Mouse (Mus musculus) kidney, adult 11 months (tissue): Measurements from ENCODE around the gene Rfx3.
A peak's percentile ranks its signal among the peaks of the same experiment; 100 is the strongest.

Experiments
- DNase-seq: peaks from one replicate; pipeline ENCODE4 v3.0.0; 2022

The Rfx3 gene

DNA sequence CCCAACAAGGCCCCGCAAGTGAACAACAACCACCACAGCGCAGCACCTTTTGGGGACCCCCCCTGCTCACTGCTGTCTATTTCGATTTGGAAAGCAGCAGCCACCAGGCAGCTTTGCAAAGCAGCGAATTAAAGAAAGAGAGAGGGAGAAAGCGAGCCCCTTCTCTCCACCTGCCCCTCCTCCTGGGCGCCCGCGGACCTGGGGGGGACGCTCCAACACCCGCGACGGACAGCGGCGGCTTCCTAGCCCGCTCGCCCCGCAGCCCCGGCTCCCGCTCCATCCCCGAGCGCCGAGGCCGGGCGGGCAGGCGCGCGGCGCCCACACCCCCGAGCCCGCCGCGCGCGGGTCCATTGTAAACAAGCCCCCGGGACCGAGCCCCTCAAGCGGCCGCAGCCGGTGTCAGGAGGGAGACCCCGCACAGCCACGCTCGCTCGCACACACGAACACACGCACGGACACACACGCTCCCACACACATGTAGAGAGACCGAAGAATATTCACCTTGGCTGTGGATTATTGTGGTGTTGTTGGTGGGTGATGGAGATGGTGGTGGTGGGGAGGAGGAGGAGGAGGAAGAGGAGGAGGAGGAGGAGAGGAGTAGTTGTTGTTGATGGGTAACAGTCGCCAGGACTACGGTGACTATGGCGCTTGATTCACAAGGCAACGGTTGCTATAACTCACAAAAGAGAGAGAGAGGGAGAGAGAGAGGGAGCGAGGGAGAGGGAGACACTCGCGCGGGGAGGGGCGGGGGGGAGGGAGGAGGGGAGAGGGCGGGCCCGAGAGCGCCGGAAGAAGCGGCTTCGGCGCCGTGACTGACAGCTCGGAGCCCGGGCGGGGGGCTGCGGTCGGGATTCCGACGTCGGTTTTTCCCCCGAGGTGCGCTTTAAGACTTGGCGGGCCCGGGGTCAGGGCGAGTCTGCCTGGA lies at the start of gene Rfx3:
TSS of gene Rfx3 (minus strand) at position 696 of the 925 bp plus-strand sequence.
- peak; percentile 18 for DNase-seq

DNA sequence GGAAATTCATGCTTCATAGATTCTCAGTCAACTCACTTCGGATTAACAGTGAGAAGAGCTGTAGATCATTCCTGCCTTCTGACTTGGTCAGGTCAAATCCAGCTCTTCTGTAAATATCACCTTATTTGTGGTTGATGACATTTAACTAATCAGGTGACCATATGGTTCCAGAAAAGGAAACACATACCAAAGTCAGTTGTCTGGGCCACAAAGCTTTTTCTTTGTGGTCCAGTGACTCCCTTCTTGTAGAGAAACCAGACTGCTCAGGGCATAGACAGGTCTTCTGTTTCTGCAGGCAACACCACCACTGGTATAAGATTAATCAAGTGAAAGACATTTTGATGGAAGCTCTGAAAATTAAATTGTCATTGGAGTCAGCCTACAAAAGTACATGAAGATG lies 41.1 kb upstream of the Rfx3 start:
- DNase-seq: no peak

DNA sequence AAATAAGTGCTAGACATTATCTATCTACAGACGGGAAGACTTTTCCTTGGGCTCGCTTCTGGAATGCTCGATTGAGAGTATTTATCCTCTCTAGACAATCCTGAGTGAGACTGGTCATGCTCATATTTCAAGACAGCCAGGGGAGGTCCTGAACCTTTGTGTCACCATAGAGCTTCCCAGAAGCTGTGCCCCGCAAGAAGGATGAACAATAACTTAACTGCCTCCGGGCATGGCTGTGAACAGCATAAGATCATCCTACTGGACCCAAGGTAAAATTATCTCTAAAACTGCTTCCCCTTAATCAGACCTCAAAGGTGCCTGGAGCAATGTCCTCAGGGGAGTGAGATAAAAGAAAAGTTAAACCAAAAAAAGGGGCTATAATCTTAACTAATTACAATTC lies 40.6 kb upstream of the Rfx3 start:
- DNase-seq: no peak

DNA sequence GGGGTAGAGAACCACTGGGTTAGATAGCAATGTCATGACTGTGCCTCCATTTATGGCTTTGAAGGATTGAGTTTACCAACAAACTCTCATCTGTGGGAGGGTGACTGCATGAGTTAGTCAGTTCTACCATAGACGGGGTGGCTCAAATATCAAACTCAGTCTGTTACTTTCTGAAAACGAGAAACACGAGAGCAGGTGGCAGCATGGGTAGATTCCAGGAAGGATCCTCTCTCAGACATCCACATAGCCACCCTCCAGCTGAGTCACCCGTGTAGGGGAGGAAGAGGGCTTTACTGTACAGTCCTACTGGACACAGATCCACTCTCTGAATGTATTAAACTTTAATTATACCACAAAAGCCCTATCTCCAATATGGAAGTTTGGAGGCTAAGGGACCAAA lies 38.3 kb upstream of the Rfx3 start:
- DNase-seq: no peak

DNA sequence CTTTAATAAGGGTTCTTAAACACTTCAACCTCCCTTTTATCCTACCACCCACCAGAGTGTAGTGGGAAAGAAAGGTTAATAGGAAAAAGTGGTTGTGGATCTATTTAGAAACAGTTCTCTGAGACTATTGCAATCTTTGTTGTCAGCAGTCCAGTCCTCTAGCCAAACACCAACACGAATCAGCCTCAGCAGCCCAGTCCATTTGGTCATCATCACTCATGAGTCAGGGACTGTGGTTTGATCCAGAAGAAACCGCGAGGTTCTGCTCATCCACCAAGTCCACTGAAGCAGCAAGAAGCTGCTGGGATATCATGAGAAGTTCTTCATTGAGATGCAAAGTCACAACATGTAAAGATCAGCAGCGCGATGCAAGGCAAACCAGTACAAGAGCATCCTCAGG lies 35.8 kb upstream of the Rfx3 start:
- no peak for DNase-seq

DNA sequence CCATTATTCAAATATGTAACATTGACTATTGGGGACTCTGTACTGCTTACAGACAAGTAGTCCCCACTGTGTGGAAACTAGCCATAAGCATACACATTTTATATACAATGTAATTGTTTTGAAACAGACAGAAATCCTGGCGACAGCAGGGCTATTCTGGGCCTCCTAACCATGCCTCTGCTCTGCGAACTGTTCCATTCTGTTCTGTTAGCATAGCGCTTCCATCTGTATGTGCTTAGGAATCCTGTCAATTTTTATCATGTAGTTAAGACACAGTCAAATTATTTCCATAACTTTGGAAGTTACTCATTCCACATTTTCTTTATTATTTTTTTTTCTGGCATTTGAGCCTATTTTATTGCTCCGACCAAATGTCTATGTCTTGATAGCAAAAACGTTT lies 34.0 kb upstream of the Rfx3 start:
- DNase-seq: no peak

DNA sequence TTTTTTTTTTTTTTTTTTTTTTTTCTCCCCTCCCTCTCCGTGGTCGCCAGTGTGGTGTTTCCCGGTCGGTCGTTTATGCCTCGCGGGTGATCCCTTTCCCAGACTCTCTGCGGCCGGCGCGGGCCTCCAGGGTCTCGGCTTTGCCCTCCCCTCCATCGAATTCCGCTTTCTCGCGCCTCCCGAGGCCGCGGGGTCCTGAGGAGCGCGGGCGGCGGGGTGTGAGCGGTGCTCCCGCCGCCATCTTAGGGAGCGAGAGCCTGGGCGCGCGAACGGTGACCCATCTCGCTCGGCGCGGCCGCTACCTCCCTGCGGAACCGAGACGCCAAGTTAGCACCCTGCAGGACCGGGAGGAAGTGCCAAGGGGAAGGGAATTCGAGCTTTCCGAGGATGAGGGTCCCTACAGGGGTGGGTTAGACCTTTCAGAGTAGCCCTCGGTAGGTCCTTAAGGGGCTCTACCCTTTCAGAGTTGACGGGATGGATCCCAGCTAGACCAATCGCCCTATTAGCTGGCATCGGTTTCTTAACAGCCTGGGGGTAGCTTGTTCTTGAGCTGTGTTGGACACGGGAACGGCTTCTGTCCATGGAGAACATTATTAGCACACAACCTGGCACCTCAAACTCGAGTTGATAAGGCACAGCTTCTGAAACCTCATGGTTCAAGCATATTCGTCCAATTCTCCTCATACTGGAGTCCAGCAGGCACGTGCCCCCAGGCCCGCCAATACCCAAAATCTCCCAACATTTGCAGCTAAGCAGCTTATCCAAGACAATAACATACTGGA lies 943 bp upstream of the Rfx3 start:
- peak; percentile 75 for DNase-seq

DNA sequence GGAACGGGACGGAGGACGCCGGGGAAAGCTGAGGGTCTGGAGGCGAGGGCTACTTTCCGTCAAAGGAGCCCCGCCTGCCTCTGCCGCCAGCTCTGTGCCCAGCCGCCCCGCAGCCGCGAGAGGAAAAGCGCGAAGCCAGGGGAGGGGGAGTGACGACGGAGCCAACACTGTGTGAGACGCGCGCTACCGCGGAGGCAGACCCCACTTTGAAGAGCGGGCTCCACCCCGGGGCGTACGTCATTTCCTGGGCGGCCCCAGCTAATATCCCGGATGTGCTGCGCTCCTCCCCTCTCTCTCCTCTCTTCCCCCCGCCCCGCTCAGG lies 391 bp upstream of the Rfx3 start:
- peak; percentile 90 for DNase-seq

DNA sequence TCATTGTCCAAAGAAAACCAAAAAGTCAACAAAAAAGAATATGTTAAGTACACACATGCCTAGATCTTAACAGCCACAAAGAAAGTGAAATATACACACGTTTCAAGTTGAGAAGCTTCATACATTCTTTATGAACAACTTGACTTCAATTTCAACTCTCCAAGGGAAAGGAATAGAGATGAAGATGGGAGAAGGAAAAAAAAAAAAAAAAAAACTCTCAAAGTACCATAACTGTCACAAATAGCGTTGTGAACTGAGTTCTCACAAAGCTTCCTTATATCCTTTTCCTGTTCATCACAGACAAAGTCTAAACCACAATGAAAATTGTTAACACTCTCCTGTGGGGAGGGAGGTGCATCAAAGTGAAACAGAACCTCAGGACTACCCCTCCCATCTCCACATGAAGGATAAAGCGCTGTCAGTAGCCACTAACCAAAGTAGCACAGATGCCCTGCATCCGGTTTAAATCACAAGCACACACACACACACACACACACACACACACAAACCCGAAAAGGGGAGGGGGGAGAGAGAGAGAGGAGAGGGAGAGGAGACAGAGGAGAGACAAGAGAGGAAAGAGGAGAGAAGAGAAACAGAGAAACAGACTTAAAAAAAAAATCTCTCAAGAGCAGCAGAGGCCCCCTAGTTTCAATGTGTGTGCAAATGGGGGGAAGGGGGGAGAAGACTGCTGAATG lies 1.2 kb downstream of the Rfx3 start:
- DNase-seq: peak; percentile 3

DNA sequence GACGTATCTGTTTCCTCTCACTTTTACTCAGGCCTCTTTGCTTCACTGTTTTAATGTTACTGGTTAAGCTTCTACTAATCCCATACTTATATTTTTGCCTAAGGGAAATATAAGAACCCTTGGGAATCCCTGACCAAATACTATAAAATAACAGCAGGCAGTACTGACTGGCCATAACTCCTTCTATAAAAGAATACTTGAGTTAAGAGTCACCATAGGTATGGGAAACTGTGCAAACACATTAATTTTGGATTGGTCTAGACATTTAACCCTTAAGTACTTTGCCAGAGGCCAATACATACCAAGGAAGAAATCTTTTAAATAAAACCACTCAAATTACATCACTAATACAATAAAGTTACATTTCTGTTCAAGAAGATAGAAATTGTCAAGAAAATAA lies 6.8 kb downstream of the Rfx3 start:
- DNase-seq: no peak

DNA sequence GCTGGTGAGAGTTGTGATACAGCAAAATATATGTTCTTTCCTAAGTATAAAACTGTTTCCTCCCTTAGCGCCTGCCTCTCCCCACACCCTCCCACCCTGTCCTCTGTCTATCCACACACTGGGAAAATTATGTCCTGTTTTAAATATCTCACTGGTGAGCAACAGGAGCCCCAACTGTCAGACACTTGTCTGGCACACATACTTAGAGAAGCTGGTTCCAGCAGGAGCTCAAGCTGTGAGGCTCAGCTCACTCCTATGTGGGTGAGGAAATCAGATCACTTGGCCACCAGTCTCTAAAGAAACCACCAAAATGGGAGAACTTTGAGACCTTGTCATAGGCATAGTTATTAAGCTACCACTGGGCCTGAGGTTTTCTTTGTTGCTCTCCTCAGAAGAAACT lies 7.5 kb downstream of the Rfx3 start:
- DNase-seq: no peak

DNA sequence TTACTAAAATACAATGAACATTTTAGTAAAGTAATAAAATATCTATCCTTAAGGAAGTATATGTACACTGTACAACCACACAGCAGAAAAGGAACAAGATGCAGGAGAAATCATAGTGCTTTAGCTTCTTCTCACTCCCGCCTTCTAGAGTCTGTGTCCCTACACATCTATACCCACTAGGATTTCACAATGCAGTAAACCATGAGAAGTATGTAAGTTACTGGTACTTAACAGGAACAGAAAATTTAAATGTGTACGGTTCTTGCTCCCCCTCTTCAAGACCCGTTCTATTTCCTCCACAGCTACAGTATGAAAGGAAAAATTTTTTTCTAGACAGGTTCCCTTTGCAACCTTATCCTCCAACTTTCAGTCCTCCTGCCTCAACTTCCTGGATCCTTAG lies 8.3 kb downstream of the Rfx3 start:
- no peak for DNase-seq

DNA sequence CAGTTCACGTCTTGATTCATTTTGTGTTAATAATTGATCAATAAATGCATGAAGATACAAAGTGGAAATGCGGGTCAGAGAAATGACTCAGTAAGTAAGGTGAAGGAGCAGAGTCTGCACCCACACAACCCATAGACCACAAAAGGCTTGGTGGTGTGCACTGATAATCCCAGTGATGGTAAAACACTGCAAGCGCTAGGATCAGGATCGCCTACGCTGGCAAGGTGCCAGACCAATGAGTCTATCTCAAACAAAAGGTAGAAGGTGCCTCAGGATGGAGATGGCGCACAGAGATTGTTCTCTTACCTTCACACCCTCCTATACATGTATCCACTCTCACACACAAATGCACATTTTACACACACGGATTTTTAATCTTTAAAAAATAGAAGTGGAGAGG lies 18.2 kb downstream of the Rfx3 start:
- DNase-seq: no peak

DNA sequence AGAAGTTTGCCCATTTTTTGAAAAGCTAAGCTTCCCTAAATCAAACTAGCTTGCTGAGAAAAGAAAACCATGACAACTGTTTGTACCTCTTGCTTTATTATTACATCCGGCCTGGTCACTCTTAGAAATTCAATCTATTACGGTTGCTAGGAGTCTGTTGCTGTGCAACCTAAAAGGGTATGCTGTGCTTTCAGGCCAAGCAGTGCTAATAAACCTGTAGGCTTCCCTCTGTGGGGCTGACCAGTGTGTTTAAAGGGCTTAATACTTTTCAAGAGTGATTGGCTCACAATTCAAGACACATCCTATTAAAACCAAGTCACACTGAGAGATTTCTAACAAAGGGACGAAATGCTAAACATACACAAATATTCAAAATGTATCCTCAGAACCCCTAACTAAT lies 22.2 kb downstream of the Rfx3 start:
- no peak for DNase-seq

DNA sequence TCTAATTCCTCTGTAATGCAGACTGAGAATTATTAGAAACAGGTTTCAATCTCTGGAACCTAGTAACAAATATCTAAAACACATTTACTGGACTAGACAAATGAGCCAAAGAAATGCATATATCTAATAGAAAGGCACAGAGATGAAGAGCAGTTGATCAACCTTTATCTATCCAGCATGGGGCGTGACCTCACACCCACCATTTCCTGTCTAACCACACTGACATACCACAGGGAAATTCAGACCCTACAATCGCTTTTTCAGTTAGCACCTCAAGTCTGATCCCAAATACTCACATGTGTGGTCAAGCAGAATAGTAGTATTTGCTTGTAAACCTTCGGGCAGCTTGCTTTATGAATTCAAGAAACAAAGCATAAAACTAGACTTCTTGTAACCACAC lies 43.4 kb downstream of the Rfx3 start:
- DNase-seq: no peak

DNA sequence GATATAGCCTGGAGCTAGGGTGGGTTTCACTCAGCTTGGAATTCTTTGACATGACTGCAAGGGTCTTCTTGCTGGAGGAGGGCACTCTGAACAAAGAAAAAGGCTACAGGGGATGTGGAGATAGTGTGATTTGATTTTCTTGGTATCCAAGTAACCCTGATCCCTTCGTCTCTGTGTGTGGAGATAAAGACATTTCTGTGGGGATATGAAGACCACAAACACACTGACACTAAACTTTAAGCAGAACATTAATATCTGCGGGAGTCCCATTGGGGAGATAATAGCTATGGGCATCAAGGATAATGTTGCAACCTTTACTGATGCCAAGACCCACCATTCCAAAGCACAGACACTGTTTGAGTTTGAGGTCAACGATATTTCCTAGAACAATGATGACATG lies 49.7 kb downstream of the Rfx3 start:
- no peak for DNase-seq

DNA sequence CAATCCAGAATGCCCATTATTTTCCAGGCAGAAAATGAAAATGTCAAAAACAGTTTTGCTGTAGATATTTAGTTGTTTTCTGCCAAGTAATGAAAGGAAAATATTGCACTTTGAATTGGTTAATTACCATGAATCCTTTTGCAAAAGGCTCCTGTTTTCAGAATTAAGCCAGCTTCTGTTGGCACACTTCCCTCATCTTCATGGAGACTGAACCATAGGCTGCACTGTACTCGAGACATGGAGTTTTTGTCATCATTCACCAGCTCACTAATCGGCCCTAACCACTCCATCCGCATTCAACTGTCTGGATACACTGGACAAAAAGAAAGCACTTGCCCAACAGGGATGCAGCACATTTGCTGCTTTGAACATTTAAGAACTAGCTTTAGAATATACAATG lies 75.5 kb downstream of the Rfx3 start:
- no peak for DNase-seq

DNA sequence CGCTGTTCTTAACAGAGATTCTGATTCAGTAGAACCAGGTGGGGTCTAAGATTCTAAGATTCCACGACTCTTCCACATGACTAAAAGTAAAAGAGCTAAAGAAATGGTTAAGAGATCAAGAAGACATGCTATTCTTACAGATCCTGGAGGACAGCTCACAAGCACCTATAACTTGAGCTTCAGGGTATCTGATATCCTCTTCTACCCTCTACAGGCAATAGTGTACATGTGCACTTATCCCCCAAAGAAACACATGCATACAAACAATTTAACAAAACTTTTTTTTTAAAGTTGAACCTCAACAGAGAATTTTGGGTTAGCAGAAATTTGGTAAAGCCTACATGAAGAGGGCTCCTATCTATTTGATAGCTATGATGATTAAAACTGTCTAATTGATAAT lies 79.8 kb downstream of the Rfx3 start:
- DNase-seq: no peak

DNA sequence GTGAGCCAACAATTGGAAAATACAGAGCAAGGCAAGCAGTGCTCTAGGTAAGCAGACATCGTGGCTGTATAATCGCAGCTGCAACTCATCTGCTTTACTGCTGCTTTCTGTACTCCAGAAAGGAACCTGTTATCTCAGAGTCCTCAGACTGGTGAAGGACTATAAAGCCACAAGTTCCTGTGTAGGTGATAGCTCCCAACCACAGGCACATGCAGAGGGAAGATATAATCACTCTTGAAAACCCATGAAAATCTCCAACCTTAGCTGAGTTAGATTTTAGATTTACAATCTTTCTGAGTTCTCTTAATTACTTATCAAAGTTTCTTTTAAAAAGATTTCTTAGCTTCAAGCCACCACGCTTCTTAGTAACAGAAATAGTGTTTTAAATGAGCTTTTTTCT lies 84.6 kb downstream of the Rfx3 start:
- DNase-seq: no peak

DNA sequence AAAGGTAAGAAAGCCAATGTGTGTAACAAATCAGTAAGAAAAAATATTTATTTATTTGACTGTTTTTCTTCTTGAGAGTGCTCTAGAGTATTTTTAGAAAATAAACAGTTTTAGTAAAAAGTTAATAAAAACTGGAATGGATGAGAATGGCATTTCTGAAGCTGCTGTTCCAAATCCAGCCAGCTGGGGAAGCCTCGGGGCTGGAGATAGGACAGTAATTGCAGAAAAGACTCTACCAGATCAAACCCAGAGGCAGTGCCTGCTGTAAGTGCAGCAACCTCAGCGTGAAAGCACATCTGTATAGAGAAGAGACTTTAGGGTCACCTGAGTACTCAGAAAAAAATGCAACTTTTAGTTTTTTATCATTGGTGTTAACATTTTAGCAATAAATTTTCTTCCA lies 91.9 kb downstream of the Rfx3 start:
- no peak for DNase-seq

DNA sequence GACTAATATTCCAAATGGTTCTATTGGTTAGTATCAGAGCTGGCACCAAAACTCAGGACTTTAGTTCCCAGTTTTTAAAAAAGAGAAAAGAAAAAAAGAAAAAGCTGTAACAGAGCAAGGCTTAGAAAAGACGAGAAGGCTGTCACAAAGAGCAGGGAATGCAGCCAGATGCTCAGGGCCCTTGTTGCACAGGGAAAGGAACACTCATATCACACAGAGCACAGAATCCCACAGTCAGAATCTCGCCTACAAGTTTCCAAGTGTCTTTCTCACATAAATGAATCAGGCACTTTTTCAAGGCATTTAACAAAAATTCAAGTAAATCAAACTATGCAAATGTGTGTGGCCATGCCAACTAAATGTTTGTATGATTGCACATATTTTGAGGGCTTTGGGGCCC lies 94.5 kb downstream of the Rfx3 start:
- no peak for DNase-seq

DNA sequence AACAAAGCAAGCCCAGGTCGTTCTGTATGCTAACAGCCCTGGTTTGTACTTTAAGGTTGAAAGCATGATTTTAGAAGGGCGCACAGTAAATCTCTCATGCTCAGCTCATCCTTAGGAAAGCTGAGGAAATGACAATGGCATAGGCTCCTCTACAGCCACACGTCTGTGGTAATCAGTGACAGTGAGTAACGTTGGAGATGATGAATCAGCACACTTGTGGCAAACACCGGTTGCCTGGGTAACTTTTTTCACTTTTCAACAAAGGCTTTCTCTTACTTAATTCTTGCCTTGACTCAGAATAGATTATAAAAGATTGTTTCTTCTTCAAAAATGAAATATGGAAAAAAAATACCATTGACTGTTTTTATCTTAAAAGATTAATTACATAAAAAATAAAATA lies 104.0 kb downstream of the Rfx3 start:
- DNase-seq: no peak

DNA sequence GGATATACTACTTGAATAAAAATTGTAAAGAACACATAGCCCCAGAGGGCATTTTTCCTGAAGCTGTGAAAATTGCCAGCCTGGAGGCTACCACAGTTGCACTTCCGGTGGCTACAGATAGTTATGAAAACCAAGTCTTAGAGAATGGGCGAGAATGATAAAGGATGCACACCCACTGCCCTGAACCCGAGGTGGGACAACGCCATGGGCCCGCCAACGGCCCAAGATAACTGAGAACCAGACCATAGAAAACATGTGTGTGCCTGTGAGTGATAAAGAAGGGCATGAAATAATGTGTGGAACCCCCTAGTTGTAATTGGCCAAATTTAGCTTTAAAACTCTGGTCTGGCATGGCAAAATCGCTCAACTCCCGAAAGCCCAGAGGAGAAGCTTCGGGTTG lies 105.0 kb downstream of the Rfx3 start:
- no peak for DNase-seq

DNA sequence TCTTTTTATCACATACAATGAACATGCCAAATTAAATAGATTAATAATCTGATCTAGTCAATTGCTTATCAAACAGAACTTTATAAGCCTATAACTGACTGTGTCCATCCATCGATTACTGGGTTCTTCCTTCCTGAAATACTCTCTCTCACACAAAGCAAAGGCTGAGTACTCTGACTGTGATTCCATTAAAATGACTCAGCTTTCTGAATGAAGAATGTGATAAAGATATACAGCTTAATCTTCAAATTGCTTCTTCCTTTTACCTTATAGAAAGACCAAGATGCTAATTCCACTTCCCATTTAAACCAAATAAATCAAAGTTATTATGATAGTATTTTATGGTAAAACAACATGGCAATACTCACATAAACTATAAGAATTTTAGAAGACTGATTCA lies 105.8 kb downstream of the Rfx3 start:
- DNase-seq: no peak
